Mouse (Mus musculus): ENCODE measurements around the gene Bcl7a. TPM values are rescaled to one million over a fixed set of nuclear protein-coding genes. Genes with fewer than 3 reads are reported as not detected.
A peak's percentile ranks its signal among the peaks of the same experiment; 100 is the strongest.

Bcl7a gene
- total and polyA plus RNA-seq, 3 experiments = 2.3 to 7.2 (median 4.3) TPM

DNA sequence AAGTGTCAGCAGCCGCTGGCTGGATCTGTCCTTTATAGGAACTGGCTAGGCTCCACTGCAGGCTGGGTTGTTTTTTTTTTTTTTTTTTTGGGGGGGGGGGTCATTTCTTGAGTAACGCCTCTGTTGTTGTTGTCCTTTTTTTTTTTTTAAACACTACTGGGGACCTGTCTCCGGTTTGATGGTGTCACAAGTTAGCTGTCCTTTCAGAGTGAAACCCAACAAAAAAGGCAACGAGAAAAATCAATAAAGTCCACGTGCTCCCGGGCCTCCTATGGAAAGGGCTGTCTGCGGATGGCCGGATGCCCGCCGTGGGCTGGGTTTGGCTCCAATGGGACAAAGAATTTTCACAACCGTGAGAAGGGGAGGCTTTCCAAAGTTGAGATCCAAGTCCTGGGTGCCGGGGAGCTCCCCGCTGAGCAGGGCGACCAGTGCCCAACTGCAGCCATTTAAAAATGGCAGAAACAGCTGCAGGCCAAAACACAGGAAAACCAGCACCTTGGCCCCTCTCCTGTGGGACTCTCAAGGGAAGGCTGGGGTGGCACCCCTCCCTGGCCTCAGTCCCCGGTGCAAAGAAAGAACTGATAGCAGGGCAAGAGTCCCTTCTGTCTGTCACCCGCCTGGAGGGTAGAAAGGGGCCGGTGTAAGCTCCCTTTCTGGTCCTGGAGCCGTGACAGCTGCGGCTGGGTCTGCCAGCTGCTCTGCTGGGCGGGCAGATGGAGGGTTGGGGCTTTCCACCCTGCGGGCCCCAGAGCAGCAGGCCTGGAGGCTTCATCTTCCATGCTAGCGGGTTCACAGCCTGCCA lies 2.4 kb downstream of the Bcl7a start:
- Histone ChIP-seq H3K4me2 (ENCODE audit: insufficient read depth, low read depth, poor library complexity, severe bottlenecking) (peak overlapping the region; percentile 96), H3K9ac (ENCODE audit: insufficient read depth, low read depth) (peak overlapping the region; percentile 76), H3K4me1 (ENCODE audit: control insufficient read depth in 1 of 2, insufficient read depth in 2 of 2) (peaks cover 13 to 48% of the 10 kb centered on the region in 2 experiments), H3K27me3 (replicated peaks) (peaks cover 7% of the 10 kb centered on the region), H3K4me3 (replicated peaks in 1 of 3; ENCODE audit: low read depth in 2 of 3, low read length in 2 of 3, poor library complexity in 1 of 3) (peak overlapping the region; percentile 71 to 80 (median 74)), H3K36me3 (replicated peaks in 1 of 2; ENCODE audit: control insufficient read depth in 1 of 2, insufficient read depth in 1 of 2, low read length in 1 of 2) (peaks cover 0 to 7% of the 10 kb centered on the region in 2 experiments), H3K79me2 (replicated peaks; ENCODE audit: control insufficient read depth, extremely low read depth, insufficient read depth, poor library complexity, severe bottlenecking) (no peaks in the 10 kb centered on the region; the same call in 1 of the 2 replicates), H3K27ac (ENCODE audit: insufficient read depth, low read depth) (peak overlapping the region; percentile 43), H3K9me3 (replicated peaks; ENCODE audit: low read length) (no peaks in the 10 kb centered on the region)
- dilution Hi-C loops (cut with MboI; ENCODE audit: extremely low pct_ligation_motif_present, extremely low pct_unique_long_range_greater_than_20kb, low sequenced_read_pairs) = no loop called here
- DNase-seq (ENCODE audit: extremely low read depth) = peak; percentile 74
- TF ChIP-seq MYC (IDR thresholded peaks at IDR 0.05; ENCODE audit: low read depth, low read length) = peak; percentile 77
- peak; percentile 90 for TF ChIP-seq ZNF384 (IDR thresholded peaks at IDR 0.05; ENCODE audit: low read depth, low read length)
- peak; percentile 96 for TF ChIP-seq TCF12 (IDR thresholded peaks at IDR 0.05; ENCODE audit: low read depth, low read length)
- peak; percentile 90 for TF ChIP-seq MAX (IDR thresholded peaks at IDR 0.05; ENCODE audit: low read length)
- peak; percentile 90 for TF ChIP-seq CHD1 (IDR thresholded peaks at IDR 0.05; ENCODE audit: low read depth, low read length)
- TF ChIP-seq ETS1 (conservative IDR thresholded peaks at IDR 0.05; ENCODE audit: low read depth, low read length) = peak; percentile 79
- peak; percentile 45 for TF ChIP-seq BHLHE40 (IDR thresholded peaks at IDR 0.05; ENCODE audit: low read depth, low read length)
- TF ChIP-seq EP300 (IDR thresholded peaks at IDR 0.05; ENCODE audit: low read length) = peak; percentile 33; the same call in 1 of the 2 replicates
- peak; percentile 28; the same call in 1 of the 2 replicates for TF ChIP-seq MEF2A (IDR thresholded peaks at IDR 0.05; ENCODE audit: borderline replicate concordance, low read depth, low read length)
- TF ChIP-seq NRF1 (IDR thresholded peaks at IDR 0.05; ENCODE audit: low read depth, low read length) = peak; percentile 50; the same call in 1 of the 2 replicates
- TF ChIP-seq POLR2A (IDR thresholded peaks at IDR 0.05; ENCODE audit: low read depth, low read length) = no peak
- TF ChIP-seq USF1 (IDR thresholded peaks at IDR 0.05; ENCODE audit: low read depth, low read length) = no peak
- peak; percentile 99 for TF ChIP-seq SIN3A (IDR thresholded peaks at IDR 0.05; ENCODE audit: low read length)
- peak; percentile 99 for TF ChIP-seq UBTF (IDR thresholded peaks at IDR 0.05; ENCODE audit: low read depth, low read length)
- TF ChIP-seq MAZ (IDR thresholded peaks at IDR 0.05; ENCODE audit: low read depth, low read length) = no peak; the same call in 1 of the 2 replicates
- no peak for TF ChIP-seq CHD2 (IDR thresholded peaks at IDR 0.05; ENCODE audit: low read length)
- peak; percentile 96 for TF ChIP-seq MXI1 (IDR thresholded peaks at IDR 0.05; ENCODE audit: low read depth, low read length)
- in situ Hi-C loops (cut with MboI; ENCODE audit: low pct_ligation_motif_present, low pct_unique_long_range_greater_than_20kb, low sequenced_read_pairs) = no loop called here

- Histone ChIP-seq H3K9me3 (replicated peaks; ENCODE audit: low read length) (no peaks in the 10 kb centered on the region), H3K79me2 (replicated peaks; ENCODE audit: control insufficient read depth, extremely low read depth, insufficient read depth, poor library complexity, severe bottlenecking) (no peaks in the 10 kb centered on the region; the same call in 1 of the 2 replicates), H3K4me2 (ENCODE audit: insufficient read depth, low read depth, poor library complexity, severe bottlenecking) (peak overlapping the region; percentile 96), H3K4me1 (ENCODE audit: control insufficient read depth in 1 of 2, insufficient read depth in 2 of 2) (peaks cover 13 to 48% of the 10 kb centered on the region in 2 experiments), H3K4me3 (replicated peaks in 1 of 3; ENCODE audit: low read depth in 2 of 3, low read length in 2 of 3, poor library complexity in 1 of 3) (peak overlapping the region in 1 of 3 experiments; percentile 80), H3K9ac (ENCODE audit: insufficient read depth, low read depth) (peak overlapping the region; percentile 76; the same call in 1 of the 2 replicates), H3K27me3 (replicated peaks) (peaks cover 4% of the 10 kb centered on the region), H3K27ac (ENCODE audit: insufficient read depth, low read depth) (no peak overlapping the region), H3K36me3 (replicated peaks in 1 of 2; ENCODE audit: control insufficient read depth in 1 of 2, insufficient read depth in 1 of 2, low read length in 1 of 2) (peaks cover 0 to 13% of the 10 kb centered on the region in 2 experiments)
- no peak for DNase-seq (ENCODE audit: extremely low read depth)
- in situ Hi-C loops (cut with MboI; ENCODE audit: low pct_ligation_motif_present, low pct_unique_long_range_greater_than_20kb, low sequenced_read_pairs) (no loop called here), dilution Hi-C loops (cut with MboI; ENCODE audit: extremely low pct_ligation_motif_present, extremely low pct_unique_long_range_greater_than_20kb, low sequenced_read_pairs) (no loop called here)
- no peak for TF ChIP-seq SIN3A (IDR thresholded peaks at IDR 0.05; ENCODE audit: low read length)
- TF ChIP-seq ETS1 (conservative IDR thresholded peaks at IDR 0.05; ENCODE audit: low read depth, low read length) = no peak
- TF ChIP-seq MYC (IDR thresholded peaks at IDR 0.05; ENCODE audit: low read depth, low read length) = no peak
- TF ChIP-seq ELF1 (IDR thresholded peaks at IDR 0.05; ENCODE audit: low read depth, low read length) = no peak
- TF ChIP-seq KAT2A (IDR thresholded peaks at IDR 0.05; ENCODE audit: insufficient replicate concordance, low read length) = no peak
- TF ChIP-seq UBTF (IDR thresholded peaks at IDR 0.05; ENCODE audit: low read depth, low read length) = no peak
- no peak for TF ChIP-seq ZMIZ1 (IDR thresholded peaks at IDR 0.05; ENCODE audit: low read depth, low read length)
- TF ChIP-seq TCF12 (IDR thresholded peaks at IDR 0.05; ENCODE audit: low read depth, low read length) = no peak
- no peak for TF ChIP-seq MAFK (IDR thresholded peaks at IDR 0.05; ENCODE audit: insufficient replicate concordance, low read length)
- no peak for TF ChIP-seq ZC3H11A (IDR thresholded peaks at IDR 0.05; ENCODE audit: low read depth, low read length)
These were observed 3.2 kb downstream of the Bcl7a start for GRCm38 (mm10) chr5:123346701-123347270.
